Mouse (Mus musculus) fibroblast of lung, adult 2 months (primary cell): ENCODE measurements around the gene Pik3c2b.

Experiments used
- DNase-seq: peaks from one replicate; pipeline ENCODE4 v3.0.0-alpha.2; 2011; ENCODE audit warnings: low read depth

The Pik3c2b gene

DNA sequence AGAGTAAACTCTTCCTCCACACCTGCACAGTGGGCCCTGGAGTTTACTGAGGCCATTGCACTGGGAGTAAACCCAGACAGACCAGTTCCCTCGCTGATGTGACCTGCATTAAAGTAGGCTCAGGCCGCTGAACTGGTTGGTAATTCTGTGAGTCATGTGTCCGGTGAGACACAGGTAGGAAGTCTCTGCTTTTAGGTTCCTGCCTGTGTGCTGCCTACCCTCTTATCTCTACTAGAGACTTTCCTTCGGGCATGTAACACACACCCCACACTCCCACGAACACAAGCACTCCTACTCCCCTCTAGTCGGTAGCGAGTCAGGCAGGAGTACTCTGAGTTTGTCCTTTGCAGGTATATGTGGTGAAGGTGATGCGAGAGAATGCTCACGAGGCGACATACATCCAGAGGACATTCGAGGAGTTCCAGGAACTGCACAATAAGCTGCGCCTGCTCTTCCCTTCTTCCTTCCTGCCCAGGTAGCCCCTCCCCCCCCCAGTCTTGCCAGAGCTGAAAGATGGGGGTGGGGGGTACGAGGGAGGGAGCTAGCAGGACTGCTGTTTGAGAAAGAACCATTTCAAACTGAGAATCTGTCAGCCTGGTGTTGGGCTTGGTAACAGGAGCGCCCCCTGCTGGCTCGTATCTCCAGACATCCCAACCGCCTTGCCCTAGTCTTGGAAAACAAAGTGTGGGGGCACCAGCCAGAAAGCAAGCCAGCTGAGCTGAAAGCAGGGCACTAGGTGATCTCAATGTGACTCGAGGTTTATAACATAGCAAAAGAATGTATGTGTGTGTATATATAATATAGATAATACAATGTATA, 55.7 kb downstream of the Pik3c2b start:
- DNase-seq: peak; percentile 24

DNA sequence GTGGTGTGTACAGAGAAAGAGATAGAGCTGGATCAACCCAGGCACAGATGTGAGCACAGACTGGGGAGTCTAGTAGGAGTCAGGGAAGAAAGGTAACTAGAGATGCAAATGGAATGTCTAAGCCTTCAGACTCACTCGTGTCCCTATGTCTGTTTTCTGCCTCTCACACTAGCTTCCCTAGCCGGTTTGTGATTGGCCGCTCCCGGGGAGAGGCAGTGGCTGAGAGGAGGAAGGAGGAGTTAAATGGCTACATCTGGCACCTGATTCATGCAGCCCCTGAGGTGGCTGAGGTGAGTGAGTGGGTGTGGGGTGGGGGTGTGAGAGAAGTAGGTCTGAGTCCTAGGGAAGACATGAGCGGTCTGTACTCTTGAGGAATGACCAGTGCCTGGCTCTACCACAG, 56.6 kb downstream of the Pik3c2b start:
- no peak for DNase-seq

DNA sequence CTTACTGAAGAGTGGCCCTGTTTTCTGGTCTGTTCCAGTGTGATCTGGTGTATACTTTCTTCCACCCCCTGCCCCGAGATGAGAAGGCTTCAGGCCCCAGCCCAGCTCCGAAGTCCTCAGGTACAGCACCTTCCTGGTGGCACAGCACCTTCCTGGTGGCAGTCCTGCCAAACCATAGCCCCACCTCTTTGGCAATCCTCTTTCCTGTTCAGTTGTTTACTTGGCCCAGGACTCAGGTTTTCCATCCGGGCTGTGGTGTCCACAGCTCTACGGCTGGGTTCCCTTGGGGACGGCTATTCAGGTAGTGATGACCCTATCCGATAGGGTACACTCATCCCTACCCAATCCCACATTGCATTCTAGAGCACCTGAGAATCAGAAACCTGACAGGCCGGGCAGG, 57.8 kb downstream of the Pik3c2b start:
- DNase-seq: no peak

DNA sequence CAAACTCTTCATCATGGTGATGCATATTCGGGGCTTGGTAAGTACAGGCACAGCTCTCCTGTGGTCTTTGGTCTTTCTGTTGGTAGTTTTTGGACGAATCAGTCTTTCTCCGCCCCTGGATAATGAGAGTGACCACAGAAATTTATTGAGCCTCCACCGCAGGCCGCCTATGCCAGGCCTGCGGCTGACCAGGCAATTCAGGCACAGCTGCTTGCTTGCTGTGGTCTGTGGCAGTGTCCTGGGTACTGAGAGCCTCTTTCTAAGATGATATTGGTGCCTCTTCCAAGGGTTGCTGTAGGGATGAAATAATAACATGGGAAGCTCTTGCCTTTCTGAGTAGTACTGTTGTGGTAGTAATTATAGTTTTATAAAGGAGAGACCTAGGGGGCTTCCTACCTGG, 58.4 kb downstream of the Pik3c2b start:
- no peak for DNase-seq

DNA sequence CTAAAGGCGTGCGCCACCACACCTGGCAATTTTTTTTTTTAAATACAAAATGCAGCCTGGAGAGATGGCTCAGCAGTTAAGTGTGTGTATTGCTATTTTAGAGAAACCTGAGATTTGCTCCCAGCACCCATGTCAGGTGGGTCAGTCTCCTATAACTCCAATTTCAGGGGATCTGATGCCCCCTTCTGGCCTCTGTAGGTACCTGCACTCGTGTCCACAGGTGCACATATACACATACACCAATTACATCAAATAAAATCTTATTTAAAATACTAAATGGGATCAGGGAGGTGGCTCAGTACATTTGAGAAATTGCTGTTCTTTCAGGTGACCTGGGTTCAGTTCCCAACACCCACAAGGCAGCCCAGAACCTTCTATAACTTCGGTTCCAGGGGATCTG, 70.6 kb downstream of the Pik3c2b start:
- DNase-seq: no peak

DNA sequence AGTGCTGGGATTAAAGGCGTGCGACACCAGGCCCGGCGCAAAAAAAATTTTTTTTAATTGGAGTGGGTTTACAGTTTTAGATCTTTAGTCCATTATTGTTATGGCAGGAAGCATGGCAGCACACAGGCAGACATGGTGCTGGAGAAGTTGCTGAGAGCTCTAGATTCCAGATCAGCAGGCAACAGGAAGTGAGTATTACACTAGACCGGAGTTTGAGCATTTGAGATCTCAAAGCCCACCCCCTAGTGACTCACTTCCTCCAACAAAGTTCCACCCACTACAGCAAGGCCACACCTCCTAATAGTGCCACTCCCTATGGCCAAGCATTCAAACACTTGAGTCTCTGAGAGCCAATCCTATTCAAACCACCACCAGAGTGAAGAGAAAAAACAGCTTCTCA, 72.7 kb downstream of the Pik3c2b start:
- no peak for DNase-seq

DNA sequence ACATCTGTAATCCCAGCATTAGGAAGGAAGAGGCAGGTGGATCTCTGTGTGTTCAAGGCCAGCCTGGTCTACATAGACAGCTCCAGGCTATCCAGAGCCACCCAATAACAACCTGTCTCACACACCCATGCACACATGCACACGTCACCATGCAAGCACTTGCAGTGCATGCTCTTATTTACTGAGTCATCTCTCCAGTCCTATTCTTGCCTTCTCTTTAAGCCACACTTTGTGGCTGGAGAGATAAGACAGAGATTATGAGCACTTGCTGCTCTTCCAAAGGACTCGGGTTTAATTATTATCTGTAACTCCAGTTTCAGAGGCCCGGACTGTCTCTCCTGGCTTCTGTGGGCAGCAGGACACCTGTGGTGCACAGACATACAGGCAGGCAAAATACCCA, 73.4 kb downstream of the Pik3c2b start:
- DNase-seq: no peak

DNA sequence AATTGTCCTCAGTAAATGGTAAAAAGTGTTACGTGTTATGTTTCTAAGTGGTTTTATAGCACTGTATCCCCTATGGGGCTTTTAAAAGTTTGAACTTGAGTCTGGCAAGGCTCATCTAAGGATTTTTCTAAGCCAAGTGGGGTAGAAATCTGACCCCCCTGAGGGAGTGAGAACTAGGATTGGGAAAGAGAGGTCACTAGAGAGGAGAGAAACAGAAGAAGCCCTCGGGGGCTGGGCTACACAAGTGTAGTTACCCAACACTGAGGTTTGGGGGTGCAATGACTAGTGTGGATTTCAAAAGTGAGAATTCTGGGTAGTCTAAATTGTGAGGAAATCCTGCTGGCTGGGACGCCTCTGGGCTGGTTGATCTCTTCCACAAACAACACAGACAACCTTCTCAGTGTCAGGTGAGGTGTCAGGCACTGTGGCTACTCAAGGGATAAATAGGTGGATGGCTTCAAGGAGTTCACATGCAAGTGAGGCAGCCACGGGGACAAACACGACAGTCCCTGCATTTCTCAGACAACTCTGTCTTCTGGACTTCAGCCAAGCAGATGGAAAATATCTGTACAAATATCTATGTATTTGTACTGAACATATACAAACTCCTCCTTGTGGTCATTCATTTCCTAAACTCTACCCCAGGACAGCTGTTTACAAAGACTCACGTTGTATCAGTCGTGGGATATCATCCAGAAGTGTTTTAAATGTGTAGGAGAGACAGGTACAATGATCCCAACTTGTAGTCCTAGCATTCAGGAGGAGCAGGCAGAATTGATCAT, 74.7 kb downstream of the Pik3c2b start:
- DNase-seq: peak; percentile 46

DNA sequence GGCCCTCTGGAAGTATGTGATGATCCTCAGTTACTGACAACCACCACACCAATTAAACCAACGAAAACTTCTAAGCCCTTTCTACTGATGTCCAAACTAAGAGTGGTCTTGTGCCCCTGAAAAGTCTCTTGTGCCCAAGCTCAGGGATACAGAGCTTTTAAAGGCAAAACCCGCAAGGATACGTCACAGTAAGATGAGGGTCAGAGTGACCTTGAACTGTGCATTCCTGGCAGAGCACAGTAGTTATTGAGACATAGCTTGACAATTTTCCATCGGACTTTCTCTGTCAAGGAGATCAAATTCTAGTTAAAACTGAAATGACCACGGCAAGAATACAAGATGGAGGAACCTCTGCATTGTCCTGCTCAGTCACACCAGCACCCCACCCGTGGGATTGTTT, 75.8 kb downstream of the Pik3c2b start:
- DNase-seq: no peak

DNA sequence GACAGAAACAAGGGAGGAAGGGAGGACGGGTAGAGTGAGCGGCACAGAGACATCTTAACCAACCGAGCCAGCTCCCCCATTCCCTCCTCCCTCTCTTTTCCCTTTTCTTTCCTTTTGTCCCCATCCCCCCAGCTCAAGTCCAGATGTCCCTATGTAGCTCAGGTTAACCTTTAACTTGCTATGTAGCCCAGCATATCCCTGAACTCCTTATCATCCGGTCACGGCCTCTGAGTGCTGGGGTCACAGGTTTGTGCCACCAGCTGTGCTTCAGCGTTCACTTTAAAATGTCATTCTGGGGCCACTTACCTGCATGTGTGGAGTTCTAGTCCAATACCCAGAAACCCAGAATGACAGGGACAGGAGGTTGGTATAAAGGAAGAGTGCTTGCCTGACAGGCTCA, 78.7 kb downstream of the Pik3c2b start:
- no peak for DNase-seq

DNA sequence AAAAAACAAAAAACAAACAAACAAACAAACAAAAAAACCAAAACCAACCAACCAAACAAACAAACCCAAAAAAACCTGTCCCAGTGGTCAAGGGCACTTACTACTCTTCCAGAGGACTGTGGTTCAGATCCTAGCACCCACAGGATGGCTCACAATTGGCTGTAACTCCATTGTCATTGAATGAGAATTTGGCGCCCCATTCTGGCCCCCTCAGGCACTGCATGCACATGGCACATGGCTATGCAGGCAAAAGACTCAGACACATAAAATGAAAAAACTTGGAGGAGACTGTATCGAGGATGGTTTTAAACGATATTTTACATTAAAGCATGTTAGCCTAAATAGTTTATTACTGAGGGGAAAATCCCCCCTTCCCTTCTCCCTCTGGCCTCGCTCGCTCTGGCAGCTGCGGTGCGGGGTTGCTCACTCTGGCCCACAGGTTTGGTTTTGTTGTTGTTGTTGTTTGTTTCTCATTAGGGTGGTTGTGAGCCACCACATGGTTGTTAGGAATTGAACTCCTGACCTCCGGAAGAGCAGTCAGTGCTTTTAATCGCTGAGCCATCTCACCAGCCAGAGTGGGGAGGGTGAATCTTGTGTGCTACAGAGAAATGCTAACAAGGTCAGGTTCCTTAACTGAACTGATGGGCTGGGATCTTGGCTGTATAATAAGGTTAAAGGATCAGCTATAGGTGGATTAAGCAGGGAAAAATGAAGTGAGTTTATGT, 80.3 kb downstream of the Pik3c2b start:
- DNase-seq: no peak

DNA sequence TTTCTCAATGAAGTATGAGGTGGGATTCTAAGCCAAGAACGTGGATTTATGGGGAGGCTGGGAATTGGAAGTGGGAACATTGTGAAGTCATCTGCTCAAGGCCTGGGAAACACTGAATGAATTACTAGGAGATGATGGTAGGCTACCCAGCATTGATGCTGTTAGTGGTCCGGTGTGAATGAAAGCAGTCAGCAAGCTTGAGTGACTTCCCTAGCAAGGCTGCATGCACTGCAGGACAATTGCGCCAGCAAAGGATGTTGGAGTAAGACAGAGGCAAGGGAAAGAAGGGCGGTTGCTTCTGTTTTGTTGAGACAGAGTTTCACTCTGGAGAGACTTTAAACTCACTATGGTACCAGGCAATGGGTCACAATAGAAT, 80.9 kb downstream of the Pik3c2b start:
- DNase-seq: no peak

DNA sequence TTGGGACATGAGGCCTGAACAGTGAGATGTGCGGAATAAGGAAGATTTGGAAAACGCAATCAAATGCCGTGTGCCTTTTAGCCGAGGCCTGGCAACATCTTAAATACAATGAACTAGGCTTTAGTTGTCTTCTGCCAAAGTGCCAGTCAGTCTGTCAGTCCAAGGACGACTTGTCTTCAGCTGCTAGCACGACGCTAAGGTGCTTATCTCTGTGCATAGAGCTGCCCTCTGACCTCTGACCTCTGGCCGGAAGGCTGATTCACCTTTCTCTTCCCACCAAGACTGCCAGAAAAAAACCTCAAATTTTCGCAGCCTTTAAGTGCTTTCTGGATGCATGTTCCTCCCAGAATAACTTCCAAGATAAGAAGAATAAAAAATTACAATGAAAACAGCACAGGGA, 81.9 kb downstream of the Pik3c2b start:
- DNase-seq: no peak

DNA sequence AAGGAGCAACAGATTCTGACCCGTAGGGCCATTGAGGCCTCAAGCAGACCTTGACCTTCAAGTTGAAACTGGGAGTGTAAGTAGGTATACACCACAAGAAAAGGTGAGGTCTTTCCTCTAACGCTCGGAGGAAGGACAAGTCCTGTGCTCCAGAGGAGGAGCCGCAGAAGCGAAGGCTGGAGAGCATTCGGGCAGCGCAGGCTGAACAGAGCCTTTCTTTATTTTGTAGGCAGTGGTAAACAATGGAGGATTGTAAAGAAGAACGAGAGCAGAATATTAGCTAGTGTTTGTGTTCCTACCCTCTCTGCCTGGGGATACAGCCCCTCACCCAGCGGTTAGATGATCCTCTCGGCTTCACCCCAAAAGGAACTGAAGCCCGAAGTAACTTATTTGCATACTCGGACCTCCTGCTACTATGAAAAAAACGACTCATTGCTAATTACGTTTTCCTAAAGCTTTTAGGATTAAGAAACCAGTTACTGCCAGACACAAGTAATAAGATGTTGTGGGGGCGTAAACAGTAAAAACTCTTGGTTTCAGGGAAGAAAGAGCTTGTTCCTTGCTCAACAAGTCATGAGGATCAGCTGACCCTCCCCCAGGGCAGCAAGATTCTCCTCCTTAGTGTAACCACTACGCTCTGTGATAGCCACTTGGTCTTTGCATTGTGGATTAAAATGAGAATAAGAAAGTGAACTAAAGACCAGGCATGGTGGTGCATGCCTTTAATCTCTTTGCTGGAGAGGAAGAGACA, 84.2 kb downstream of the Pik3c2b start:
- no peak for DNase-seq

DNA sequence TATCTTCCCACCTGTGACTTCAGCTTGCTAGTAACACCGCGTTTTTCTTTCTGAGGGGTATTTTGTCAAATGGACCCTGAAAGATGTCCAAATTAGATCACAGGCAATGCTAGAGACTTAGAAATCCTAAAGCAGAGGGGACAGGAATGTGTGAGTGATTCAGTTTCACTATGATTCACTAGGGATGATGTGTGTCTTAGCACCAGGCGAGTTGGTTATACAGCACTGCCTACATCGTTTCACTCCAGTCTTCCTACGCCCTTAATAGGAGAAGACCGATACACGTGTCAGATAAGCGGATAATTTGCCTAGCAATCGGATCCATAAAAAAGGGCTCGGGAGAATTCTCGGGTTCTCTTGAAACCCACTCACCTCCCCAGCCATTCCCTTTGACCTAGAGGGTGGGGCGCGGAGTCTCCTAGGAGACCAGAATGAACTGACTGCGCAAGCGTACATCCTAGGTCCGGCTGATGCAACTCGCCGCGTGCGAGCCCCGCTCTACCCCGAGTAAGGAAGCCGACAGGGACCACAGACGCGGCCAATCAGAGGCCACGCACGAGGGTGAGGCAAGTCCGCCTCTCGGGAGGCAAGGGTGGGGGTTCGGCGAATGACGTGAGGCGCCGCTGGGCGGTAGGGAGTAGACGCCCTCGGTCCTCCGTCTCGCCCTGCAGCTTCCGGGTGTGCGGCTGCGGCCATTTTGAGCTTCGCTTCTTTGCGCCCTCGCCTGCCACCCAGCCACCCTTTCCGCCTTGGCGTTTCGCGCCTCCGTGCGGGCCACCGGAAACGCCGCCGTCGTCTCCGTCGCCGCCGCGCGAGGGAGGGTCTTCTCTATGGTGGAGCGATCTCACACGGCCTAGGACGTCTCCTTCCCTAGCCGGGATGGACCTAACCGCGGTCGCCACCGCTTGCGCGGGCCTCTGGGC, 85.4 kb downstream of the Pik3c2b start, which contains the start of gene Ppp1r15b:
TSS of gene Ppp1r15b (plus strand) at position 506 of the 923 bp plus-strand sequence.
- DNase-seq: peak; percentile 99

DNA sequence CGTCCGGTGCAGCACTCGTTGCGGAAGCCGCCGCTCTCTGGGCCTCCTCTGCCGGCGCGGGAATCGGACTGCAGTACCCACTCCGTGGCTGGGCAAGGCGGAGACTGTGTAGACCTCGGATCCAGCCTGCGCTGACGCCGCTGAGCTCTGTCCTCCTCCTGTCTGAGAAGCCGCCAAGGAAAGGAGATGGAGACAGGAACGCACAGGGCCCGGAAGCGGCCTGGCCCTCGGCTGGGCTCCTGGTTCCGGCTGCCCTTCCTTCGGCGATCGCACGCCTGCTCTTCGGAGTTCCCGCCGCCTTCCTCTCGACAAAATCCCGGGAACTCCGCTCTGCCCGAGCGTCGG, 86.1 kb downstream of the Pik3c2b start:
- no peak for DNase-seq

DNA sequence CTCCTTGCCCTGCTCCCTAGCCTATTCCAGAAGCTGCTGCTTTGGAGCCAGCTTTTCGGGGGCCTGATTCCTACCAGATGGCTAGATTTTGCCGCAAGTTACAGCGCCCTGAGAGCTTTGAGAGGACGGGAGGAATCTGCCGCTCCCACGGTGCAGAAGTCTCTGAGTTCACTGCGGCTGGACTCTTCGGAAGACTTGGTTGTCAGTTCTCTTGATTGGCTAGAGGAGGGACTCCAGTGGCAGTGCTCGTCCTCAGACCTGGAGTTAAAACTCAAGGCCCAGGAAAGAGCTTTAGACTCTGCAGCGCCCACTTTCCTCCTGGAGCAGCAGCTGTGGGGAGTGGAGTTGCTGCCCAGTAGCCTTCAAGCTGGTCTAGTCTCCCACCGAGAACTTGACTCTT, 86.5 kb downstream of the Pik3c2b start:
- DNase-seq: no peak

DNA sequence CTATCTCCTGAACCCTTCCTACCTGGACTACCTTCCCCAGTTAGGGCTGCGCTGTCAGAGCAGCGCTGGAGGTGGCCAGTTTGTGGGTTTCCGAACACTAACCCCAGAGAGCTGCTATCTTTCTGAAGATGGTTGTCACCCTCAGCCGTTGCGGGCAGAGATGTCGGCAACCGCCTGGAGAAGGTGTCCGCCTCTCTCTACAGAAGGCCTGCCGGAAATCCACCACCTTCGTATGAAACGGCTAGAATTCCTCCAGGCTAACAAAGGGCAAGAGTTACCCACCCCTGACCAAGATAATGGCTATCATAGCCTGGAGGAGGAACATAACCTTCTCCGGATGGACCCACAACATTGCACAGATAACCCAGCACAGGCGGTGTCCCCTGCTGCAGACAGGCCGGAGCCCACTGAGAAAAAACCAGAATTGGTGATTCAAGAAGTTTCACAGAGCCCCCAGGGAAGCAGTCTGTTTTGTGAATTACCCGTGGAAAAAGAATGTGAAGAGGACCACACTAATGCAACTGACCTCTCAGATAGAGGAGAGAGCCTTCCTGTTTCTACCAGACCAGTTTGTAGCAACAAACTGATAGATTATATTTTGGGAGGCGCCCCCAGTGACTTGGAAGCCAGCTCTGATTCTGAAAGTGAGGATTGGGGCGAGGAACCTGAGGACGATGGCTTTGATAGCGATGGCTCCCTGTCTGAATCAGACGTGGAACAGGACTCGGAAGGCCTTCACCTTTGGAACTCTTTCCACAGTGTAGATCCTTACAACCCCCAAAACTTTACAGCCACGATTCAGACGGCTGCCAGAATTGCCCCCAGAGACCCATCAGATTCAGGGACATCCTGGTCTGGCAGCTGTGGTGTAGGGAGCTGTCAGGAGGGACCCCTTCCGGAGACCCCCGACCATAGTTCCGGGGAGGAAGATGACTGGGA, 87.2 kb downstream of the Pik3c2b start:
- DNase-seq: no peak

DNA sequence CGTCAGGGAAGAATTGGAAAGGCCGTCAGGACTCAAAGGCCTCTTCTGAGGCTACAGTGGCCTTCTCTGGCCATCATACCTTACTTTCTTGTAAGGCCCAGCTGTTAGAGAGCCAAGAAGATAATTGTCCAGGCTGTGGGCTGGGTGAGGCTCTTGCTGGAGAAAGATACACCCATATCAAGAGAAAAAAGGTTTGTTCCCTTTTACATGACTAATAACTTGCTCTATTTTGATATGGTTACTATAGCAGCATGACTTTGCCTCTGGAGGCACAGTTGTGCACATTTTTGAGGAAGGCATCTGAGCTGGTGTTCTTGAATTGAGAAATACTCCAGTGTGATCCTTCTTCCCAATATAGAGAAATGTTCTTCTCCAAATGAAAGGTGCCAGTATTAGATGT, 88.0 kb downstream of the Pik3c2b start:
- no peak for DNase-seq

DNA sequence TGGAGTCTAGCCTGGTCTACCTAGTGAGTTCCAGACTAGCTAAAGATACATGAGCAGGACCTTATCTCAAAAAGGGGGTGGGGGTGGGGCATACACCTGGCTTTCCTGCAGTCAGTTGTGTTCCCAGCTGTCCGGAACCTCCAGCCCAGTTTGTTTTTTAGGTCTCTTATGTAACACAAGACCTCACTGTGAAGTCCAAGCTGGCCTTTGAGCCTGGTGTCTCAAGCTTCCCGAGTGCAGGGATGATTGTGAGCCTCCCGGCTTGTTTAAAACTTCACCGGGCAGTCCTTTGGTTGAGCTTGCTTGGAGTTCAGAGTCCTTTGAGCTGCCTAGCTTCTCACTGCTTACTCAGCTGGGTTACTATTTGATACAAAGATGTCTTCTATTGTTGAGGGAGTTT, 88.6 kb downstream of the Pik3c2b start:
- no peak for DNase-seq
